Mouse (Mus musculus): ENCODE results near the gene Patj.
A peak's percentile ranks its signal among the peaks of the same experiment; 100 is the strongest.

The Patj gene

GRCm38 (mm10) chr4:98511964-98512743 lies 116.6 kb downstream of the Patj start:
- no peak for DNase-seq

- DNase-seq, result no peak
These were observed 124.9 kb downstream of the Patj start for GRCm38 (mm10) chr4:98520492-98520891.

- no peak for DNase-seq
These were observed 128.9 kb downstream of the Patj start for GRCm38 (mm10) chr4:98524525-98524924.

- no peak for DNase-seq
These were observed 139.9 kb downstream of the Patj start for GRCm38 (mm10) chr4:98535446-98535845.

- DNase-seq, result no peak
These were observed 146.0 kb downstream of the Patj start for GRCm38 (mm10) chr4:98541591-98541990.

- no peak for DNase-seq
These were observed 147.4 kb downstream of the Patj start for GRCm38 (mm10) chr4:98543001-98543400.

GRCm38 (mm10) chr4:98545376-98545775 lies 149.8 kb downstream of the Patj start:
- peak; percentile 38 to 62 for DNase-seq

- DNase-seq, result peak; percentile 63 to 71
These were observed 151.0 kb downstream of the Patj start for GRCm38 (mm10) chr4:98546456-98547176.

GRCm38 (mm10) chr4:98549491-98549890 lies 153.9 kb downstream of the Patj start:
- peak; percentile 55 to 67 for DNase-seq

- peak in 1 of 2 experiments; percentile 43 for DNase-seq
These were observed 154.5 kb downstream of the Patj start for GRCm38 (mm10) chr4:98550116-98550515.

- no peak for DNase-seq
These were observed 160.1 kb downstream of the Patj start for GRCm38 (mm10) chr4:98555666-98556065.

GRCm38 (mm10) chr4:98556449-98556848 lies 160.9 kb downstream of the Patj start:
- DNase-seq, result no peak

- peak; percentile 79 to 83 for DNase-seq
These were observed 161.6 kb downstream of the Patj start for GRCm38 (mm10) chr4:98557192-98557591.

- DNase-seq, result no peak
These were observed 164.7 kb downstream of the Patj start for GRCm38 (mm10) chr4:98560196-98560830.

- DNase-seq, result no peak
These were observed 167.5 kb downstream of the Patj start for GRCm38 (mm10) chr4:98563082-98563481.

GRCm38 (mm10) chr4:98563506-98564195 lies 168.1 kb downstream of the Patj start:
- no peak for DNase-seq

GRCm38 (mm10) chr4:98564196-98564865 lies 168.7 kb downstream of the Patj start:
- no peak for DNase-seq

GRCm38 (mm10) chr4:98566741-98567140 lies 171.2 kb downstream of the Patj start:
- no peak for DNase-seq

- no peak for DNase-seq
These were observed 171.9 kb downstream of the Patj start for GRCm38 (mm10) chr4:98567457-98567856.

GRCm38 (mm10) chr4:98569904-98570303 lies 174.3 kb downstream of the Patj start:
- DNase-seq, result no peak

- DNase-seq, result no peak
These were observed 181.7 kb downstream of the Patj start for GRCm38 (mm10) chr4:98577275-98577674.

GRCm38 (mm10) chr4:98577957-98578541 lies 182.5 kb downstream of the Patj start:
- DNase-seq, result peak in 1 of 2 experiments; percentile 53
